Mouse (Mus musculus) kidney, adult 11 months (tissue): ENCODE data around the gene Tnfsf13b.

Experiments
- DNase-seq: peaks from one replicate; pipeline ENCODE4 v3.0.0; 2022

Gene Tnfsf13b

GRCm38 (mm10) chr8:10049162-10049561, 42.9 kb downstream of the Tnfsf13b start:
- DNase-seq = no peak

- no peak for DNase-seq
Observed at GRCm38 (mm10) chr8:10051576-10051975, 45.3 kb downstream of the Tnfsf13b start.

- no peak for DNase-seq
Observed at GRCm38 (mm10) chr8:10053571-10053990, 47.3 kb downstream of the Tnfsf13b start.

GRCm38 (mm10) chr8:10061001-10061400, 54.7 kb downstream of the Tnfsf13b start:
- DNase-seq = no peak

- DNase-seq = no peak
Observed at GRCm38 (mm10) chr8:10066906-10067305, 60.6 kb downstream of the Tnfsf13b start.

- DNase-seq = no peak
Observed at GRCm38 (mm10) chr8:10067775-10068174, 61.5 kb downstream of the Tnfsf13b start.

GRCm38 (mm10) chr8:10072347-10072746, 66.1 kb downstream of the Tnfsf13b start:
- no peak for DNase-seq
